Mouse (Mus musculus): ENCODE measurements at regions not wholly inside any gene's neighbourhood (a gene's known extent, or its start where the extent isn't known, plus 50 kb on each side); places are given as distances from the start of the nearest gene placed in this dataset.

- ATAC-seq (ENCODE audit: insufficient number of reproducible peaks, insufficient read depth, low FRiP score, low read depth), result no peak
- 79% methylated on average over 1 of the region's 1 CpGs for WGBS
Measured at GRCm38 (mm10) chr14:25027842-25028241, 431.1 kb upstream of the Zmiz1 start.

GRCm38 (mm10) chr14:25030881-25031280 is 428.1 kb upstream of the Zmiz1 start:
- WGBS, result 80% methylated on average over 6 of the region's 6 CpGs
- Histone ChIP-seq H3K9ac (replicated peaks; ENCODE audit: low read depth, low read length) (no peak overlapping the region), H3K36me3 (ENCODE audit: control insufficient read depth, insufficient read depth, low read length) (no peaks in the 10 kb centered on the region), H3K4me3 (ENCODE audit: low read depth, low read length) (no peak overlapping the region), H3K4me2 (replicated peaks; ENCODE audit: low read depth, low read length) (no peak overlapping the region), H3K27me3 (ENCODE audit: control insufficient read depth, insufficient read depth, low read length) (no peaks in the 10 kb centered on the region), H3K4me1 (ENCODE audit: control insufficient read depth, insufficient read depth, low read length) (no peaks in the 10 kb centered on the region), H3K9me3 (ENCODE audit: control insufficient read depth, low read depth, low read length) (no peaks in the 10 kb centered on the region), H3K27ac (ENCODE audit: low read length) (no peak overlapping the region)
- no peak for ATAC-seq (ENCODE audit: insufficient number of reproducible peaks, insufficient read depth, low FRiP score, low read depth)

More at GRCm38 (mm10) chr14:25027842-25028241, 431.1 kb upstream of the Zmiz1 start:
- Histone ChIP-seq H3K36me3 (ENCODE audit: control insufficient read depth, insufficient read depth, low read length) (no peaks in the 10 kb centered on the region), H3K4me2 (replicated peaks; ENCODE audit: low read depth, low read length) (no peak overlapping the region), H3K27ac (ENCODE audit: low read length) (no peak overlapping the region), H3K4me1 (ENCODE audit: control insufficient read depth, insufficient read depth, low read length) (no peaks in the 10 kb centered on the region), H3K9ac (replicated peaks; ENCODE audit: low read depth, low read length) (no peak overlapping the region), H3K9me3 (ENCODE audit: control insufficient read depth, low read depth, low read length) (no peaks in the 10 kb centered on the region), H3K27me3 (ENCODE audit: control insufficient read depth, insufficient read depth, low read length) (no peaks in the 10 kb centered on the region), H3K4me3 (ENCODE audit: low read depth, low read length) (no peak overlapping the region)

- Histone ChIP-seq H3K4me3 (ENCODE audit: low read depth, low read length) (no peak overlapping the region), H3K4me1 (ENCODE audit: control insufficient read depth, insufficient read depth, low read length) (no peaks in the 10 kb centered on the region), H3K27ac (ENCODE audit: low read length) (no peak overlapping the region), H3K36me3 (ENCODE audit: control insufficient read depth, insufficient read depth, low read length) (no peaks in the 10 kb centered on the region), H3K9me3 (ENCODE audit: control insufficient read depth, low read depth, low read length) (no peaks in the 10 kb centered on the region), H3K27me3 (ENCODE audit: control insufficient read depth, insufficient read depth, low read length) (no peaks in the 10 kb centered on the region), H3K9ac (replicated peaks; ENCODE audit: low read depth, low read length) (no peak overlapping the region), H3K4me2 (replicated peaks; ENCODE audit: low read depth, low read length) (no peak overlapping the region)
- 58% methylated on average over 12 of the region's 12 CpGs for WGBS
- no peak for ATAC-seq (ENCODE audit: insufficient number of reproducible peaks, insufficient read depth, low FRiP score, low read depth)
Measured at GRCm38 (mm10) chr14:25031756-25032680, 427.0 kb upstream of the Zmiz1 start.

DNA sequence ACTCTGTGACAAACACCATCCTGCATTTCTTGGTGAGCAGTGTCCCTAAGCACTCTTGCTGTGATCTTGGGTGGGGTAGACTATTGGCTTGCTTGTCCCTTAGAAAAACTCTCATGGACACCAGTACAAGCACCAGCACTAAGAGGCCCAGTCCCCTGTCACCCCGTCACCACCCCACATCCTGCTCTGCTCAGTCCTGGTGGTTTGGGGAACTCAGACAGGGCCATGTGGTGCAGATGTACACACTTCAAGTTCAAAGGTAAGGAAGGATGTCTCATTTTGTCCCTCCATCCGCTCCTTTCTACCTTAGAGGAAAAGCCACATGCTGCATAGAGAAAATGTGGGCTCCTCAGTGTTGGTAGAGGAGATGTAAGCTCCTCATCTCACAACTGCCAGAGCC is 426.1 kb upstream of the Zmiz1 start:
- no peak for ATAC-seq (ENCODE audit: insufficient number of reproducible peaks, insufficient read depth, low FRiP score, low read depth)
- Histone ChIP-seq H3K9ac (replicated peaks; ENCODE audit: low read depth, low read length) (no peak overlapping the region), H3K36me3 (ENCODE audit: control insufficient read depth, insufficient read depth, low read length) (no peaks in the 10 kb centered on the region), H3K4me2 (replicated peaks; ENCODE audit: low read depth, low read length) (no peak overlapping the region), H3K9me3 (ENCODE audit: control insufficient read depth, low read depth, low read length) (no peaks in the 10 kb centered on the region), H3K4me3 (ENCODE audit: low read depth, low read length) (no peak overlapping the region), H3K4me1 (ENCODE audit: control insufficient read depth, insufficient read depth, low read length) (no peaks in the 10 kb centered on the region), H3K27me3 (ENCODE audit: control insufficient read depth, insufficient read depth, low read length) (no peaks in the 10 kb centered on the region), H3K27ac (ENCODE audit: low read length) (no peak overlapping the region)
- whole genome bisulfite sequencing, result 89% methylated on average over 2 of the region's 2 CpGs

- Histone ChIP-seq H3K27me3 (ENCODE audit: control insufficient read depth, insufficient read depth, low read length) (no peaks in the 10 kb centered on the region), H3K4me3 (ENCODE audit: low read depth, low read length) (no peak overlapping the region), H3K9ac (replicated peaks; ENCODE audit: low read depth, low read length) (no peak overlapping the region), H3K27ac (ENCODE audit: low read length) (peak overlapping the region; percentile 80), H3K36me3 (ENCODE audit: control insufficient read depth, insufficient read depth, low read length) (no peaks in the 10 kb centered on the region), H3K9me3 (ENCODE audit: control insufficient read depth, low read depth, low read length) (no peaks in the 10 kb centered on the region), H3K4me2 (replicated peaks; ENCODE audit: low read depth, low read length) (no peak overlapping the region), H3K4me1 (ENCODE audit: control insufficient read depth, insufficient read depth, low read length) (peaks cover 34% of the 10 kb centered on the region)
- ATAC-seq (ENCODE audit: insufficient number of reproducible peaks, insufficient read depth, low FRiP score, low read depth), result no peak
- 27% methylated on average over 5 of the region's 5 CpGs for WGBS
Measured at GRCm38 (mm10) chr14:25042265-25042664, 416.7 kb upstream of the Zmiz1 start.

- Histone ChIP-seq H3K27ac (ENCODE audit: low read length) (peak overlapping the region; percentile 75; the same call in 1 of the 2 replicates), H3K36me3 (ENCODE audit: control insufficient read depth, insufficient read depth, low read length) (no peaks in the 10 kb centered on the region), H3K27me3 (ENCODE audit: control insufficient read depth, insufficient read depth, low read length) (no peaks in the 10 kb centered on the region), H3K9me3 (ENCODE audit: control insufficient read depth, low read depth, low read length) (no peaks in the 10 kb centered on the region), H3K4me3 (ENCODE audit: low read depth, low read length) (no peak overlapping the region), H3K9ac (replicated peaks; ENCODE audit: low read depth, low read length) (no peak overlapping the region), H3K4me2 (replicated peaks; ENCODE audit: low read depth, low read length) (no peak overlapping the region), H3K4me1 (ENCODE audit: control insufficient read depth, insufficient read depth, low read length) (peaks cover 34% of the 10 kb centered on the region)
- 91% methylated on average over 13 of the region's 13 CpGs for WGBS
- no peak for ATAC-seq (ENCODE audit: insufficient number of reproducible peaks, insufficient read depth, low FRiP score, low read depth)
Measured at GRCm38 (mm10) chr14:25044106-25044505, 414.9 kb upstream of the Zmiz1 start.

DNA sequence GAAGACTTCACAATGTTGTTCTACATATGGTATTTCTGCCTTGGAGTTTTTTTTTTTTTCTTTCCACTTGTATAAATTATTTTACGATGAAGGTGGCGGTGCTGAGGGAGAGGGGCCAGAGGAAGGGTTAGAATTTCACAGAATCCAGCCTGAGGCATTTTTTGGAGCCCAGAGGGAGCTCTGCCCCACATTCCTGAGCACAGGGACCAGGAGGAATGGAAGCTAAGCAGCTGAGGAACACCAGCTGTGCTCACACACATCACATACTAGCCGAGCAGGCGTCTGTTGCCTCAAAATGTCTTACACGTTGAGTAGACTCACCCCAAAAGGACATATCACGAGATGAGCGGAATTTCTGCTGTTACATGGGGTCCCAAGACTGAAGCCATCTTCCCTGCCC is 414.1 kb upstream of the Zmiz1 start:
- Histone ChIP-seq H3K36me3 (ENCODE audit: control insufficient read depth, insufficient read depth, low read length) (no peaks in the 10 kb centered on the region), H3K27me3 (ENCODE audit: control insufficient read depth, insufficient read depth, low read length) (no peaks in the 10 kb centered on the region), H3K9ac (replicated peaks; ENCODE audit: low read depth, low read length) (no peak overlapping the region), H3K27ac (ENCODE audit: low read length) (peak overlapping the region; percentile 75), H3K4me1 (ENCODE audit: control insufficient read depth, insufficient read depth, low read length) (peaks cover 34% of the 10 kb centered on the region), H3K9me3 (ENCODE audit: control insufficient read depth, low read depth, low read length) (no peaks in the 10 kb centered on the region), H3K4me2 (replicated peaks; ENCODE audit: low read depth, low read length) (no peak overlapping the region), H3K4me3 (ENCODE audit: low read depth, low read length) (no peak overlapping the region)
- ATAC-seq (ENCODE audit: insufficient number of reproducible peaks, insufficient read depth, low FRiP score, low read depth), result peak; percentile 51; the same call in 1 of the 2 replicates
- WGBS, result 26% methylated on average over 7 of the region's 7 CpGs

DNA sequence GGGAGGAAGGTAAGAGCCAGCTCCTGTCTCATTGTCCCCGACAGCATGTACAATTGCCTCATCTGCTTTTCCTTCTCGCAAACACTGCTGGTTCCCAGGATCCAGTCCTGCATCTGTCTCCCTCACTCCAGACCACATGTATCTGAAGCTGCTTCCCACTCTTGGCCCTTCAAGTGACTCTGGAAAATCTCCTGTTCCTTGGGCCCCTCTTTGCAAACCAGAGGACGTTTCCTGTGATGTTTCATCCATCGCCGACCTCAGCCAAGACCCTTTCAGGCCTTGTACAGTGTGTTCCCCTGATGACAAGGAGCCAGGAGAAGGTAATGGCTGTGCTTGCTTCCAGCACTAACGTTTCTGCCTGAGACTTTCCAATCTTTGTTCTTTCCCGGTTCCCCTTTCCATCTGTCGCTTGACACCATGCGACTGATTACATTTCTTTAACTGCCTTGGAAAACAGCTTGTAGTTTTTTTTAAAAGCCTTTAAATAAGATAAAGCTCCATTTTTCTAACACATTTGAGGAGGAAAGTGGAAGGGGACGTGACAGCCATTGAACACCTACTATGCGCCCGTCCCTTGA is 408.2 kb upstream of the Zmiz1 start:
- H3K9me3 ChIP-seq (ENCODE audit: control insufficient read depth, low read depth, low read length), result no peaks in the 10 kb centered on the region
- H3K4me2 ChIP-seq (replicated peaks; ENCODE audit: low read depth, low read length), result no peak overlapping the region
- no peaks in the 10 kb centered on the region for H3K27me3 ChIP-seq (ENCODE audit: control insufficient read depth, insufficient read depth, low read length)
- H3K4me3 ChIP-seq (ENCODE audit: low read depth, low read length), result no peak overlapping the region
- H3K4me1 ChIP-seq (ENCODE audit: control insufficient read depth, insufficient read depth, low read length), result peaks cover 6% of the 10 kb centered on the region; the same call in 1 of the 2 replicates
- no peaks in the 10 kb centered on the region for H3K36me3 ChIP-seq (ENCODE audit: control insufficient read depth, insufficient read depth, low read length)
- WGBS, result 52% methylated on average over 12 of the region's 12 CpGs
- H3K9ac ChIP-seq (replicated peaks; ENCODE audit: low read depth, low read length), result no peak overlapping the region
- peak overlapping the region; percentile 58; the same call in 1 of the 2 replicates for H3K27ac ChIP-seq (ENCODE audit: low read length)
- peak; percentile 42; the same call in 1 of the 2 replicates for ATAC-seq (ENCODE audit: insufficient number of reproducible peaks, insufficient read depth, low FRiP score, low read depth)
